ENCODE assay signal across 8 mouse cellular contexts in the genomic region with DNA sequence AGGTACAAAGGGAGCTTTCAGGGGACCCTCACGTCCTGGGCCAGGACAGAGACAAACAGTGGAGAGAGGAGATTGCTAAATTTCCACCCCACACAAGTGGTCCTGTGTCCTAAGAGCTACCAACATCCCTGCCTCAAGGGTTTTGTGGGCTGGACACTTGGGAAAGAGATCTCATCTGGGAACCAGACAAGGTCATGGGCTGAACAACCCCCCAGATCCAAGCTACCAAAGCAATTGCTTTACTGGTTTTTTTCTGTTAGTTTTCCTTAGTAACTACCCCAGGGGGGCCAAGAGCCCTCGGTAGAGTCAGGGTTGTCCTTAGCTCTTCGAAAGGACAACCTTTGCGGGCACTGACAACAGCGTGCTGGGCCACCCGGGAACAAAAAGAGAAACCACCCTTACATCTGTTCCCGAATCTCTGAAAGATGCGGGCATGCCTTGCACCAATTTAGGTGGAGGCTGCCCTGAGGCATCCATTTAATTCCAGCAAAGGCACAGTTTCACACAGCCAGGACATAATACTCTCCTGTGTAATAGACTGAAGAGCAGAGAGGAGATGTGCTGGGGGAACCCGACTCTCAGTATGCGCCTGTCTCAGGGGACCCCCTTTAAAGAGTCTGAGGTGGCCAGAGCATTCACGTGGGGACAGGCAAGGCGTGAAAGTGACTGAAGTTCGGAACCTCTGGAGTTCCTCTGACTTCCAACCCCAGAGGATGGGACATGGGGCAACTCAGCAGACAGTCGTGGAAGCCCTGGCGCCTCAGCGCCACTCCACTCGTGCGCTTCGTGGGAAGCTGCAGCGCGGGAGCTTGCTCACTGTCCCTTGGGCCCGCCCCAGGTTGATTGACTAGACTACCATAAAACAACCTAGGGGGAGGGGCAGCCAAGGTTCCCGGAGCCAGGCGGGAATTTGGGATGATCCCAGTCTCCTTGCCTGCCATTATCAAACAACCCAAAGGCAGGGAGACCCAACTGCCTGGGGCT. TPM values are rescaled to one million over a fixed set of nuclear protein-coding genes. Genes with fewer than 3 reads are reported as not detected.
DNase-seq lines count a peak whose midpoint lies in the region; ATAC-seq and TF ChIP-seq lines count a peak whose summit lies in the region.

No protein-coding gene starts in this region.

- no peak overlapping the region for H3K27ac ChIP-seq in kidney, adult 2 months (ENCODE audit: insufficient read depth, low read depth, low read length)
- peak overlapping the region; percentile 89 for H3K27ac ChIP-seq in forebrain, embryonic 10.5 days
- 0 out of 2 replicates have a peak overlapping the region, but pooled peaks have one; percentile 17 for H3K27ac ChIP-seq in stomach, embryonic 15.5 days

- no peak overlapping the region; the same call in 1 of the 2 replicates for H3K9ac ChIP-seq in stomach, embryonic 15.5 days

- 0 out of 2 replicates have a peak overlapping the region, but pooled peaks have one; percentile 15 for H3K4me3 ChIP-seq in kidney, adult 2 months (ENCODE audit: insufficient read depth, low read depth, low read length)
- peak overlapping the region; percentile 79 for H3K4me3 ChIP-seq in forebrain, embryonic 10.5 days
- peak overlapping the region; percentile 58 for H3K4me3 ChIP-seq in stomach, embryonic 15.5 days (replicated peaks)

- DNase-seq in kidney, adult 2 months, result peak; percentile 3
- no peak for DNase-seq in kidney, adult 9 months
- DNase-seq in adrenal gland, postnatal 10 days, result peak; percentile 8
- DNase-seq in forebrain, embryonic 10.5 days (ENCODE audit: extremely low spot score, low spot score), result peak; percentile 49
- DNase-seq in kidney, postnatal 14 days, result peak; percentile 8
- peak; percentile 34 for DNase-seq in mesoderm, embryonic 11.5 days (ENCODE audit: low read depth, low spot score)

- no peaks in the 10 kb centered on the region for H3K9me3 ChIP-seq in forebrain, embryonic 10.5 days
- no peaks in the 10 kb centered on the region for H3K9me3 ChIP-seq in stomach, embryonic 15.5 days

- WGBS in kidney, adult 2 months, result 5% methylated on average over 24 of the region's 24 CpGs
- WGBS in forebrain, embryonic 10.5 days, result under 1% methylated on average over 24 of the region's 24 CpGs
- 3% methylated on average over 24 of the region's 24 CpGs for WGBS in stomach, embryonic 15.5 days

- no peak for ATAC-seq in stomach, embryonic 15.5 days (ENCODE audit: insufficient read depth, low FRiP score, low read depth)
- ATAC-seq in CD4-positive, CD25-positive, alpha-beta regulatory T cell, adult 4 months, result no peak

- no peak for TF ChIP-seq CTCF in kidney, adult 2 months (conservative IDR thresholded peaks at IDR 0.05; ENCODE audit: insufficient read depth, insufficient read length, low read depth, low read length)

- H3K27me3 ChIP-seq in kidney, adult 2 months (replicated peaks; ENCODE audit: control insufficient read depth, insufficient read depth, low read length), result no peaks in the 10 kb centered on the region
- peaks cover 48% of the 10 kb centered on the region for H3K27me3 ChIP-seq in forebrain, embryonic 10.5 days (ENCODE audit: poor library complexity, severe bottlenecking)
- 0 out of 2 replicates have a peak, but pooled peaks cover 5% of the 10 kb centered on the region for H3K27me3 ChIP-seq in stomach, embryonic 15.5 days (replicated peaks)

- H3K36me3 ChIP-seq in kidney, adult 2 months (ENCODE audit: control insufficient read depth, insufficient read depth, low read length), result no peaks in the 10 kb centered on the region
- no peaks in the 10 kb centered on the region for H3K36me3 ChIP-seq in forebrain, embryonic 10.5 days (replicated peaks)
- no peaks in the 10 kb centered on the region for H3K36me3 ChIP-seq in stomach, embryonic 15.5 days

- no peaks in the 10 kb centered on the region for H3K4me1 ChIP-seq in kidney, adult 2 months (ENCODE audit: control insufficient read depth, insufficient read depth, low read length)
- H3K4me1 ChIP-seq in forebrain, embryonic 10.5 days, result peaks cover 39% of the 10 kb centered on the region
- H3K4me1 ChIP-seq in stomach, embryonic 15.5 days, result no peaks in the 10 kb centered on the region

- TF ChIP-seq POLR2A in kidney, adult 2 months (IDR thresholded peaks at IDR 0.05; ENCODE audit: low read depth, low read length), result no peak

- peak overlapping the region; percentile 91 for H3K4me2 ChIP-seq in stomach, embryonic 15.5 days

RNA-seq across cellular contexts. Expression of a gene that starts 1.5 kb away (rescaled TPM):
- 0.43 and 0.59 TPM in 2 replicates for polyA plus RNA-seq in kidney, adult 2 months (2012; rRNA removed)
- total RNA-seq in adrenal gland, postnatal 10 days (2021), result 10 to 100 TPM in 1 of 2 experiments, 1 to 10 TPM in 1; 9.2 to 11.2 TPM
- polyA plus RNA-seq in forebrain, embryonic 10.5 days (2016; fragmentation: Nextera tagmentation; extraction: Ambion mirVana), result 37.9 and 45.1 TPM in 2 replicates
- polyA plus RNA-seq in stomach, embryonic 15.5 days (2015; fragmentation: Nextera tagmentation; extraction: Ambion mirVana), result 12.7 and 14.6 TPM in 2 replicates
- not detected for polyA plus RNA-seq in CD4-positive, CD25-positive, alpha-beta regulatory T cell, adult 4 months (2017; shearing (Covaris generic))

Comparison
In these comparisons a context has a peak if more than half of its experiments do, and no peak if none do; other contexts are left out.
1. H3K4me3 ChIP-seq: peak in every context shown above with its lines; median percentile 79 in forebrain, embryonic 10.5 days; 58 in stomach, embryonic 15.5 days; 15 in kidney, adult 2 months.